Mouse (Mus musculus) midbrain, postnatal 0 days (tissue): ENCODE measurements around the gene Tnfrsf18. TPM values are rescaled to one million over a fixed set of nuclear protein-coding genes. Genes with fewer than 3 reads are reported as not detected.

Experiments
- ATAC-seq: fragments of 200-750 bp; cut with Nextera tagmentation; 2 replicates; pipeline ENCODE4 v1.8.0; 2017; ENCODE audit warnings: moderate number of reproducible peaks, mild to moderate bottlenecking, moderate TSS enrichment, moderate library complexity; ENCODE audit not compliant: low FRiP score
- DNase-seq: peaks from one replicate; pipeline ENCODE4 v3.0.0-alpha.2; 2015; ENCODE audit warnings: low spot score
- H3K27ac ChIP-seq: fragments of 300-500 bp; sonication (generic); 2 replicates; pipeline ENCODE4 v1.5.1; 2014; ENCODE audit warnings: low read depth, mild to moderate bottlenecking, low read length, mixed read lengths
- H3K27me3 ChIP-seq: fragments of 300-500 bp; sonication (generic); 2 replicates; pipeline ENCODE4 v1.6.1; 2014; ENCODE audit warnings: low read length, control low read depth, mixed read lengths; ENCODE audit not compliant: insufficient read depth
- H3K36me3 ChIP-seq: fragments of 300-500 bp; sonication (generic); 2 replicates; pipeline ENCODE4 v1.6.1; 2014; ENCODE audit warnings: low read length, control low read depth, mixed read lengths; ENCODE audit not compliant: insufficient read depth
- H3K4me1 ChIP-seq: fragments of 300-500 bp; sonication (generic); 2 replicates; pipeline ENCODE4 v1.6.1; 2014; ENCODE audit warnings: mild to moderate bottlenecking, control low read depth, antibody characterized with exemption, low read length, mixed read lengths; ENCODE audit not compliant: insufficient read depth
- H3K4me2 ChIP-seq: fragments of 300-500 bp; sonication (generic); 2 replicates; pipeline ENCODE4 v1.6.1; 2014; ENCODE audit warnings: low read depth, mild to moderate bottlenecking, low read length, mixed read lengths; ENCODE audit not compliant: poor library complexity, severe bottlenecking
- H3K4me3 ChIP-seq: fragments of 300-500 bp; sonication (generic); 2 replicates; pipeline ENCODE4 v1.5.1; 2014; ENCODE audit warnings: low read depth, mild to moderate bottlenecking, low read length, moderate library complexity
- H3K9ac ChIP-seq: fragments of 300-500 bp; sonication (generic); replicated peaks from 2 replicates; pipeline ENCODE4 v1.6.1; 2014; ENCODE audit warnings: mild to moderate bottlenecking, low read length, moderate library complexity, mixed read lengths; ENCODE audit not compliant: poor library complexity, severe bottlenecking
- H3K9me3 ChIP-seq: fragments of 300-500 bp; sonication (generic); 2 replicates; pipeline ENCODE4 v1.6.1; 2016; ENCODE audit warnings: low read length, control low read depth
- CTCF ChIP-seq: IDR thresholded peaks from 2 replicates; pipeline ENCODE4 v1.5.1; 2016; ENCODE audit warnings: antibody characterized with exemption, mild to moderate bottlenecking
- WGBS: fragments of 180-500 bp; shearing (Covaris S2); extraction: QIAGEN DNeasy Blood & Tissue Kit; methylation state at CpG from one replicate; pipeline ENCODE4 v1.1.7; 2014; 5-methylcytosine and 5-hydroxymethylcytosine counted together
- polyA plus RNA-seq: library from polyadenylated mRNA; unstranded; fragments of >200 nt; fragmentation: Nextera tagmentation; extraction: Ambion mirVana; gene quantifications from 2 replicates; pipeline ENCODE4 v1.2.1, GENCODE M21; 2015
- total RNA-seq: library from RNA; depleted of rRNA; stranded (reverse); fragments of >200 nt; gene quantifications from 2 replicates; pipeline ENCODE4 v1.2.3, GENCODE M21; 2014

Gene Tnfrsf18
- total and polyA plus RNA-seq, 2 experiments from 2014 or later: 2.2 TPM; not detected in 1

DNA sequence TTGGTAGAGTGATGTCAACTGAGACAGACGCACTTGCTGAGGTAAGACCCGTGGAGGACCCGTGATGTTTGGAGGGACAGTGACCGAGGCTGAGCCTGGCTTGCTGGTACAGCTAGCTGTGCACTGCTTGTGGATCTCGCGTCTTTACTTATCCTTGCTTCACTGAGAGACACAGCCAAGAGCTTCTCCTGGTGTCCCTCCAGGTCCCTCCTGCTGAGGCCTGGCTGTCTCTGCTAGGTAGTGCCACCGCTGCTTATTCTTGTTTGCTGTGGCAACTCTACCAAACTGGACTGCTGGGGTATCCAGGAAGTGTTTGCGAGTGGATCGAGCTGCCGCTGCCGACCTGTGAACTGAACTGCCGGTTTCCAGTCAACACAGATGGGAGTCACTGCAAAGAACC, 6.2 kb upstream of the Tnfrsf18 start:
- H3K9me3 ChIP-seq: no peaks in the 10 kb centered on the region
- DNase-seq (no peak), ATAC-seq (no peak)
- no peak for TF ChIP-seq CTCF
- H3K4me1 ChIP-seq: no peaks in the 10 kb centered on the region
- H3K4me2 ChIP-seq: no peak overlapping the region
- H3K27me3 ChIP-seq: no peaks in the 10 kb centered on the region
- no peak overlapping the region for H3K4me3 ChIP-seq
- WGBS: 90% methylated on average over 12 of the region's 12 CpGs
- H3K27ac ChIP-seq: no peak overlapping the region
- peaks cover 20% of the 10 kb centered on the region for H3K36me3 ChIP-seq
- no peak overlapping the region for H3K9ac ChIP-seq

DNA sequence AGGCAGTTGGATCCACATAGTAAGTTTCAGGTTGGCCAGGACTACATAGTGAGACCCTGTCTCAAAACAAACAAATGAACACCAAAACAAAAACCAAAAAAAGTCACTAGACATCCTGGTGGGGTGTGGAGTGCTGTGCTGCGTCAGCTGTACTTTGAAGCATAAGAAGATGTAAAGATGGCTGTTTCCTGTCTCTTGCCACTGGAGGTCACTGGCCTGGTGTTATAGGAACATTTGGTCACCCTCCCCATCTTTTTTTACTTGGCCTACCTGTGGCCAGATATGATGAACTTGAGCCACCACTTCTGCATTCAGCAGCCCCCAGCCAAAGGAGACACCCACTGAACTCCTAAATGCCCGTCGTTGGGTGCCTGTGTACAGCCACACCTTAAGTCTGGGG, 4.6 kb upstream of the Tnfrsf18 start:
- no peak for TF ChIP-seq CTCF
- ATAC-seq: no peak
- H3K9me3 ChIP-seq: no peaks in the 10 kb centered on the region
- H3K4me3 ChIP-seq: no peak overlapping the region
- H3K4me2 ChIP-seq: no peak overlapping the region
- H3K36me3 ChIP-seq: peaks cover 10% of the 10 kb centered on the region
- H3K27me3 ChIP-seq: no peaks in the 10 kb centered on the region
- no peaks in the 10 kb centered on the region for H3K4me1 ChIP-seq
- WGBS: 86% methylated on average over 3 of the region's 3 CpGs
- H3K9ac ChIP-seq: no peak overlapping the region
- H3K27ac ChIP-seq: no peak overlapping the region
- no peak for DNase-seq

GRCm38 (mm10) chr4:156021942-156022419, 4.0 kb upstream of the Tnfrsf18 start:
- Histone ChIP-seq H3K27me3 (no peaks in the 10 kb centered on the region), H3K4me3 (no peak overlapping the region), H3K9ac (no peak overlapping the region), H3K27ac (no peak overlapping the region), H3K9me3 (no peaks in the 10 kb centered on the region), H3K36me3 (peaks cover 8% of the 10 kb centered on the region), H3K4me2 (no peak overlapping the region), H3K4me1 (no peaks in the 10 kb centered on the region)
- no peak for TF ChIP-seq CTCF
- ATAC-seq (no peak), DNase-seq (no peak)
- 84% methylated on average over 9 of the region's 9 CpGs for WGBS

GRCm38 (mm10) chr4:156023520-156023919, 2.4 kb upstream of the Tnfrsf18 start:
- no peaks in the 10 kb centered on the region for H3K9me3 ChIP-seq
- H3K4me3 ChIP-seq: no peak overlapping the region
- no peak overlapping the region for H3K27ac ChIP-seq
- no peak overlapping the region for H3K4me2 ChIP-seq
- no peaks in the 10 kb centered on the region for H3K27me3 ChIP-seq
- H3K36me3 ChIP-seq: peaks cover 21% of the 10 kb centered on the region
- H3K4me1 ChIP-seq: no peaks in the 10 kb centered on the region
- DNase-seq: no peak
- no peak for ATAC-seq
- WGBS: 86% methylated on average over 9 of the region's 9 CpGs
- no peak overlapping the region for H3K9ac ChIP-seq
- TF ChIP-seq CTCF: no peak

DNA sequence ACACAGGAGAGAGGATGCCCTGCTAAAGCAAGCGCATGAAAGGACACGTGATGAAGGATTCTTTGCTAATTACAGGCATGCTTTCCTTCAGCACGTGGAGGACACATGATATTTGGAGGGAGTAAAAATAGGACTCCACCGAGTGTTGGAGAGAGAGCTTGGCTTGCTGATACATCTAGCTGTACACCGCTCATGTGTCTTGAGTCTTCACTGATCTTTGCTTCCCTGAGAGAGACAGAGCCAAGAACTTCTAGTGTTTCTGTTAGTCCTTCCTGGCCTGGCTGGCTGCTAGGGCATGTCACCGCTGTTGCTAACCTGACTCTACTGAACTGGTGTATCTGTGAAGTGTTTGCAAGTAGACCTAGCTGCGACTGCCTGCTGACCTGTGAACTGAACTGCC, 1.8 kb upstream of the Tnfrsf18 start:
- Histone ChIP-seq H3K36me3 (peaks cover 21% of the 10 kb centered on the region), H3K4me3 (no peak overlapping the region), H3K27ac (no peak overlapping the region), H3K9ac (no peak overlapping the region), H3K27me3 (no peaks in the 10 kb centered on the region), H3K9me3 (no peaks in the 10 kb centered on the region), H3K4me1 (no peaks in the 10 kb centered on the region), H3K4me2 (no peak overlapping the region)
- no peak for TF ChIP-seq CTCF
- DNase-seq: no peak
- WGBS: 91% methylated on average over 7 of the region's 7 CpGs
- no peak for ATAC-seq

DNA sequence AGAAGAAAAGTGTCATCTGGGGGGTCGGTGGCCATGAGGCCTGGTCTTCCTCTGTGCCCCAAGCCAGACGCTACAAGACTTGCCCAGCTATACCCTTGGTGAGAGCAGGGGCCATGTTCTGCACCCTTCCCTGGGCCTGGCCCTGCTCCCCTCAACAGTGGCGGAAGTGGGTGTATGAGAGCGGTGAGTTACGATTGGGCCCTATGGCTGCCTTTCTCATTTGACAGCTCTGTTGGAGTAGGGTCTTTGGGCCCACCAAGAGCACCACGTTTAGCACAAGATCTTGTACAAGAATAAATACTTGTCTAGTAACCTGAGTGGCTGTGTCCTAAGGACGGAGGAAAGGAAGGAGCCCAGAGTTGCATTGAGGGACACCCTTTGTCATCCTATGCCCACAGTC, 2.6 kb downstream of the Tnfrsf18 start:
- Histone ChIP-seq H3K4me2 (no peak overlapping the region), H3K9ac (no peak overlapping the region), H3K4me3 (no peak overlapping the region), H3K36me3 (peaks cover 19% of the 10 kb centered on the region; the same call in 1 of the 2 replicates), H3K4me1 (peaks cover 21% of the 10 kb centered on the region), H3K9me3 (no peaks in the 10 kb centered on the region), H3K27ac (no peak overlapping the region), H3K27me3 (no peaks in the 10 kb centered on the region)
- 94% methylated on average over 7 of the region's 7 CpGs for WGBS
- DNase-seq (no peak), ATAC-seq (no peak)
- no peak for TF ChIP-seq CTCF
